Mouse (Mus musculus) bone marrow, adult 2 months (tissue): Measurements from ENCODE around the gene Fam155a. TPM values are rescaled to one million over a fixed set of nuclear protein-coding genes. Genes with fewer than 3 reads are reported as not detected.
"Not testable (repeated sequence)": the region's sequence is repeated elsewhere in the genome, so short reads cannot be mapped to it uniquely, and the experiment has no call there.

Experiments used
- H3K27ac ChIP-seq: fragments of 200-500 bp; 2 replicates; pipeline ENCODE4 v1.5.1; 2012; ENCODE audit warnings: low read depth, mild to moderate bottlenecking, control low read depth, inconsistent platforms, low read length; ENCODE audit not compliant: control insufficient read depth, poor library complexity, insufficient read depth
- H3K4me1 ChIP-seq: fragments of 200-500 bp; 2 replicates; pipeline ENCODE4 v1.6.1; 2011; ENCODE audit warnings: low read length; ENCODE audit not compliant: control insufficient read depth, insufficient read depth
- H3K4me3 ChIP-seq: fragments of 200-500 bp; replicated peaks from 2 replicates; pipeline ENCODE3; 2011; ENCODE audit warnings: mild to moderate bottlenecking, low read depth, low read length, control low read depth; ENCODE audit not compliant: control insufficient read depth
- CTCF ChIP-seq: fragments of 200-500 bp; IDR thresholded peaks from 2 replicates; pipeline ENCODE4 v1.5.1; 2011; ENCODE audit warnings: low read length, control low read depth; ENCODE audit not compliant: control insufficient read depth, insufficient read depth
- POLR2A ChIP-seq: fragments of 200-500 bp; IDR thresholded peaks from 2 replicates; pipeline ENCODE4 v1.6.1; 2011; ENCODE audit warnings: low read depth, mild to moderate bottlenecking, control low read depth, low read length, borderline replicate concordance; ENCODE audit not compliant: control insufficient read depth
- WGBS: fragments of 180-500 bp; shearing (Covaris S2); methylation state at CpG from one replicate; pipeline ENCODE4 v1.1.7; 2018; 5-methylcytosine and 5-hydroxymethylcytosine counted together
- polyA plus RNA-seq: library from polyadenylated mRNA; stranded (reverse); fragments of >200 nt; gene quantifications from 2 replicates; pipeline ENCODE4 v1.2.4, GENCODE M21; 2011; ENCODE audit warnings: low replicate concordance; ENCODE audit not compliant: missing spikeins, insufficient read depth, insufficient read length

Gene Fam155a
- polyA plus RNA-seq, 1 experiment, result not detected

- TF ChIP-seq POLR2A (no peak), CTCF (no peak)
- WGBS, result 86% methylated on average over 4 of the region's 4 CpGs
- no peak overlapping the region for H3K27ac ChIP-seq
- no peak overlapping the region for H3K4me3 ChIP-seq
- H3K4me1 ChIP-seq, result no peaks in the 10 kb centered on the region; the same call in 1 of the 2 replicates
These were observed 61.2 kb downstream of the Fam155a start for GRCm38 (mm10) chr8:9709791-9710190.

GRCm38 (mm10) chr8:9707433-9707832 is 63.5 kb downstream of the Fam155a start:
- Histone ChIP-seq H3K4me1 (no peaks in the 10 kb centered on the region), H3K4me3 (no peak overlapping the region), H3K27ac (no peak overlapping the region)
- TF ChIP-seq CTCF (no peak), POLR2A (no peak)
- 70% methylated on average over 8 of the region's 8 CpGs for WGBS

- Histone ChIP-seq H3K4me3 (no peak overlapping the region), H3K27ac (no peak overlapping the region), H3K4me1 (no peaks in the 10 kb centered on the region)
- TF ChIP-seq POLR2A (no peak), CTCF (no peak)
- 88% methylated on average over 2 of the region's 2 CpGs for WGBS
These were observed 76.2 kb downstream of the Fam155a start for GRCm38 (mm10) chr8:9694794-9695193.

GRCm38 (mm10) chr8:9692370-9692769 is 78.6 kb downstream of the Fam155a start:
- H3K4me1 ChIP-seq, result no peaks in the 10 kb centered on the region
- 69% methylated on average over 5 of the region's 5 CpGs for WGBS
- H3K4me3 ChIP-seq, result no peak overlapping the region
- TF ChIP-seq POLR2A, result no peak
- H3K27ac ChIP-seq, result no peak overlapping the region

GRCm38 (mm10) chr8:9660014-9660413 is 110.9 kb downstream of the Fam155a start:
- not testable (repeated sequence) for H3K4me1 ChIP-seq, H3K27ac ChIP-seq, H3K4me3 ChIP-seq
- 81% methylated on average over 3 of the region's 3 CpGs for WGBS

GRCm38 (mm10) chr8:9656901-9657300 is 114.1 kb downstream of the Fam155a start:
- TF ChIP-seq POLR2A (no peak), CTCF (no peak)
- 85% methylated on average over 2 of the region's 2 CpGs for WGBS
- Histone ChIP-seq H3K4me3 (no peak overlapping the region), H3K27ac (no peak overlapping the region), H3K4me1 (no peaks in the 10 kb centered on the region)

- Histone ChIP-seq H3K4me1 (no peaks in the 10 kb centered on the region), H3K27ac (no peak overlapping the region), H3K4me3 (no peak overlapping the region)
- TF ChIP-seq CTCF (no peak), POLR2A (no peak)
- WGBS, result 75% methylated on average over 6 of the region's 6 CpGs
These were observed 116.1 kb downstream of the Fam155a start for GRCm38 (mm10) chr8:9654826-9655225.

- WGBS, result 26% methylated on average over 1 of the region's 1 CpGs
These were observed 117.3 kb downstream of the Fam155a start for GRCm38 (mm10) chr8:9653643-9654042.

GRCm38 (mm10) chr8:9638162-9638561 is 132.8 kb downstream of the Fam155a start:
- H3K4me1 ChIP-seq, result no peaks in the 10 kb centered on the region
- H3K27ac ChIP-seq, result no peak overlapping the region
- TF ChIP-seq POLR2A (no peak), CTCF (no peak)
- no peak overlapping the region for H3K4me3 ChIP-seq
- WGBS, result 62% methylated on average over 2 of the region's 2 CpGs

More at GRCm38 (mm10) chr8:9653643-9654042, 117.3 kb downstream of the Fam155a start:
- TF ChIP-seq POLR2A, result no peak
- no peak for TF ChIP-seq CTCF
- no peak overlapping the region for H3K27ac ChIP-seq
- no peaks in the 10 kb centered on the region for H3K4me1 ChIP-seq
- no peak overlapping the region for H3K4me3 ChIP-seq
